Mouse (Mus musculus) neutrophil, adult 65 days (primary cell): ENCODE measurements around the gene Prkag3. TPM values are rescaled to one million over a fixed set of nuclear protein-coding genes. Genes with fewer than 3 reads are reported as not detected.

Experiments used
- total RNA-seq: library from RNA; stranded (reverse); gene quantifications from 2 replicates; pipeline ENCODE4 v1.2.4, GENCODE M21; 2023

The Prkag3 gene
- not detected in 2 replicates for total RNA-seq

GRCm38 (mm10) chr1:74748643-74749271, at the start of gene Prkag3:
TSS of gene Prkag3 (minus strand) at chr1:74749221.

GRCm38 (mm10) chr1:74791249-74791648, 42.2 kb upstream of the Prkag3 start, which contains the start of gene Wnt10a:
TSS of gene Wnt10a (plus strand) at chr1:74791516.

GRCm38 (mm10) chr1:74771845-74771930, 22.7 kb upstream of the Prkag3 start, which contains the start of gene Wnt6:
TSS of gene Wnt6 (plus strand) at chr1:74771892.

GRCm38 (mm10) chr1:74713099-74713858, 35.7 kb downstream of the Prkag3 start, which contains the start of gene Cyp27a1:
TSS of gene Cyp27a1 (plus strand) at chr1:74713574.

Other genes starting within 250 kb of the Prkag3 start
- 22.2 and 23.0 TPM in 2 replicates for gene Cnot9, start 243.2 kb downstream of the Prkag3 start, total RNA-seq
- 0.41 TPM in 1 of 2 replicates, not detected in the other for gene Plcd4, start 206.3 kb downstream of the Prkag3 start, total RNA-seq
- gene Usp37, start 204.9 kb downstream of the Prkag3 start, total RNA-seq, result 19.3 and 22.6 TPM in 2 replicates
- 22.9 and 26.7 TPM in 2 replicates for gene Zfp142, start 161.0 kb downstream of the Prkag3 start, total RNA-seq
- gene Bcs1l, start 160.9 kb downstream of the Prkag3 start, total RNA-seq, result 5.9 and 7.7 TPM in 2 replicates
- gene Rnf25, start 147.8 kb downstream of the Prkag3 start, total RNA-seq, result 42.8 and 46.0 TPM in 2 replicates
- gene Stk36, start 147.8 kb downstream of the Prkag3 start, total RNA-seq, result 2.0 and 2.9 TPM in 2 replicates
- 9.4 and 11.9 TPM in 2 replicates for gene Ttll4, start 87.5 kb downstream of the Prkag3 start, total RNA-seq
- gene Cyp27a1, start 35.6 kb downstream of the Prkag3 start, total RNA-seq, result 20.6 and 24.9 TPM in 2 replicates
- gene Wnt6, start 22.7 kb upstream of the Prkag3 start, total RNA-seq, result 0.48 and 0.88 TPM in 2 replicates
- gene Wnt10a, start 42.3 kb upstream of the Prkag3 start, total RNA-seq, result not detected in 2 replicates
- not detected in 2 replicates for gene Cdk5r2, start 105.7 kb upstream of the Prkag3 start, total RNA-seq
- not detected in 2 replicates for gene Fev, start 136.2 kb upstream of the Prkag3 start, total RNA-seq
- not detected in 2 replicates for gene Cryba2, start 143.9 kb upstream of the Prkag3 start, total RNA-seq
- gene Cfap65, start 186.4 kb upstream of the Prkag3 start, total RNA-seq, result 0.22 TPM in 1 of 2 replicates, not detected in the other
- 0.48 and 0.95 TPM in 2 replicates for gene Ihh, start 202.5 kb upstream of the Prkag3 start, total RNA-seq